Mouse (Mus musculus): ENCODE results near the gene Med13. TPM values are rescaled to one million over a fixed set of nuclear protein-coding genes. Genes with fewer than 3 reads are reported as not detected.
A peak's percentile ranks its signal among the peaks of the same experiment; 100 is the strongest.

Med13 gene
- polyA plus RNA-seq, 2 experiments: 3.7 to 5.0 TPM

DNA sequence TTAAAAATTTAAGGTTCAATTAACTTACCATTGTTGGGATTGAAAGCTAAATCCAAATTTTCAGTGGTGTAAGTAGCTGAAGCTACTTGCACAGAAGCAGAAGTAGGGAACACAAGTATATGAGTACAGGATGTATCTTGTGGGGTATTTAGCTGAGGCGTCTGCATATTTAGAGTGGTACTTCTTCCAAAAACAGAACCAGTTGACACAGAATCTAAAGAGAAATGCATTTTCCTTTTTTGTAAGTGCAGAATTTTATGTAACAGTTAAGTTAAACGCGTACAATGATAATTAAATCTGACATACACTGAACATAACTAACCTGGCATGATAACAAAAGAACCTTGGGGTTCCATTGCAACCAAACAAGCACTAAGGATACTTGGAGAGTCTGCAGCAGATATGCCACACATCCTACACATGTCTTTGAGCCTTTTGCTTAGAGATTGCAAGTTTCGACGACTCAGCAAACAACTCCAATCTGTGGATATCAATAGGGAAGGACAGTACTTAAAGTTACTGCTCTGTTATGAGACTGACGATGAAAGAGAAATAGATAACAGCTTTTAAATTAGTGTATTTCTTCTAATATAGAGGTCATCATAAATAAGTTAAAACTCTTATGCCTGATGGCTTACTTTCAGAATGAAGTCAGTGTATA, 78.8 kb downstream of the Med13 start:
- peaks cover 64% of the 10 kb centered on the region for H3K36me3 ChIP-seq (replicated peaks; ENCODE audit: control insufficient read depth, insufficient read depth, low read depth)
- no peak overlapping the region for H3K9ac ChIP-seq (replicated peaks)
- H3K4me1 ChIP-seq (replicated peaks; ENCODE audit: control insufficient read depth in 2 of 2, insufficient read depth in 2 of 2, low read length in 1 of 2): no peaks in the 10 kb centered on the region
- no peak for ATAC-seq (ENCODE audit: insufficient read depth)
- 86% methylated on average over 6 of the region's 6 CpGs for WGBS (ENCODE audit: insufficient replicate concordance)
- TF ChIP-seq CTCF (IDR thresholded peaks at IDR 0.05; ENCODE audit: low read depth) (no peak), EP300 (IDR thresholded peaks at IDR 0.05; ENCODE audit: low read depth) (no peak)
- DNase-seq (ENCODE audit: low read depth in 3 of 3, low spot score in 3 of 3): no peak
- H3K27me3 ChIP-seq (ENCODE audit: control insufficient read depth, insufficient read depth, low read length): no peaks in the 10 kb centered on the region
- no peak overlapping the region for H3K4me2 ChIP-seq (ENCODE audit: low read depth)
- no peak overlapping the region for H3K27ac ChIP-seq
- no peaks in the 10 kb centered on the region for H3K9me3 ChIP-seq (ENCODE audit: control insufficient read depth, low read length)
- no peak overlapping the region for H3K4me3 ChIP-seq (ENCODE audit: insufficient read depth in 1 of 2, low read depth in 2 of 2, low read length in 2 of 2)

DNA sequence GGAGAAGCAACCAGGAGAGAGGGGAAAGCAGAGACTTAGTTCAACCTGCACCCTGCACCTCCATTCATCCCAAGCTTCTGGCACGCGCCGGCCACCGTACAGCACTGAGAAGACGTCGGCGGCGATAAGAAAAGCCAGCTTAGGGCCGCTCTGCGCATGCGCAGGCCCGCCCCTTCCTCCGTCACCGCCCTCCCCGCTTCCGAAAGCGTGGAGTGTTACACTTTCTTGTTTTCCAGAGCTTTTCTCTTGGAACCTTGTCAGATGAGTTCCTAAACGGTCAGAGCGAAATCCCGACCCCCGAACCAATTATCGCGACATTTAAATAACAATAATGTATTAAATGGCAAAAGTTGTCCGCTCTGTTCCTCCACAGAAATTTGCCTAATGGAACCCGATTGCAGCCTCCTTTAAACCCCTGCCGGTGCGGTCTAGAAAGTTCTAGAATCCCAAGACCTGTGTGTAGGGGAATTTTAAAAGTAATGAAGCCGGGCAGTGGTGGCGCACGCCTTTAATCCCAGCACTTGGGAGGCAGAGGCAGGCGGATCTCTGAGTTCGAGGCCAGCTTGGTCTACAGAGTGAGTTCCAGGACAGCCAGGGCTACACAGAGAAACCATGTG, 99.8 kb downstream of the Med13 start, which contains the start of gene Ints2:
Gene Ints2 (minus strand): TSS at position 116 of the 617 bp plus-strand sequence.
- ATAC-seq (ENCODE audit: insufficient read depth): peak; percentile 92
- TF ChIP-seq EP300 (IDR thresholded peaks at IDR 0.05; ENCODE audit: low read depth): no peak
- no peak for TF ChIP-seq CTCF (IDR thresholded peaks at IDR 0.05; ENCODE audit: low read depth)
- Histone ChIP-seq H3K4me1 (replicated peaks; ENCODE audit: control insufficient read depth in 2 of 2, insufficient read depth in 2 of 2, low read length in 1 of 2) (peaks cover 0 to 3% of the 10 kb centered on the region in 2 experiments; a peak in 1 of 4 replicates), H3K27ac (peak within 1 kb of the TSS; percentile 58), H3K9ac (replicated peaks) (peak within 1 kb of the TSS; percentile 85), H3K27me3 (ENCODE audit: control insufficient read depth, insufficient read depth, low read length) (no peaks in the 10 kb centered on the region), H3K4me3 (ENCODE audit: insufficient read depth in 1 of 2, low read depth in 2 of 2, low read length in 2 of 2) (peak within 1 kb of the TSS; percentile 85 to 92), H3K9me3 (ENCODE audit: control insufficient read depth, low read length) (no peaks in the 10 kb centered on the region), H3K36me3 (replicated peaks; ENCODE audit: control insufficient read depth, insufficient read depth, low read depth) (no peaks in the 10 kb centered on the region), H3K4me2 (ENCODE audit: low read depth) (peak within 1 kb of the TSS; percentile 80)
- WGBS (ENCODE audit: insufficient replicate concordance): 5% methylated on average over 32 of the region's 32 CpGs
- peak; percentile 84 for DNase-seq (ENCODE audit: low read depth in 3 of 3, low spot score in 3 of 3)

DNA sequence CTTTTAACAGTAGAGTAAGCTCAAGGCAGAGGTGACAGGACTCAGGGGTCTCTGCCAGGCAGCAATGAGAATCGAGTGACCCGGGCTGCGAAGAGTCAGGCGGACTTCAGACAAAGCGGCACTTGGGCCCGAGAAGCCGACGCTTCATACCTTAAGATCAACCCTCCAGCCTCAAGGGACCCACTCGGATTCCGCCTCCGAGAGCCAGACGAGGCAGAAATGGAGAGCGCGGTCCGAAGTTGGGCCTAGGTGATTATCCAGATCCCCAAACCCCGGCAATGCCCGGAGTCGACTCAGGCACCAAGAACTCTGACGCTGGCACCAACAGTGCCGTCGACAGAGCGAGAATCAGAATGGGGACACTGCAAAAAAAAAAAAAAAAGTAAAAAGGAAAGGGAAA, 100.3 kb downstream of the Med13 start:
- Histone ChIP-seq H3K9ac (replicated peaks) (peak overlapping the region; percentile 85), H3K4me2 (ENCODE audit: low read depth) (peak overlapping the region; percentile 80), H3K9me3 (ENCODE audit: control insufficient read depth, low read length) (no peaks in the 10 kb centered on the region), H3K27ac (peak overlapping the region; percentile 58), H3K27me3 (ENCODE audit: control insufficient read depth, insufficient read depth, low read length) (no peaks in the 10 kb centered on the region), H3K36me3 (replicated peaks; ENCODE audit: control insufficient read depth, insufficient read depth, low read depth) (no peaks in the 10 kb centered on the region), H3K4me1 (replicated peaks; ENCODE audit: control insufficient read depth in 2 of 2, insufficient read depth in 2 of 2, low read length in 1 of 2) (peaks cover 0 to 3% of the 10 kb centered on the region in 2 experiments; a peak in 1 of 4 replicates), H3K4me3 (ENCODE audit: insufficient read depth in 1 of 2, low read depth in 2 of 2, low read length in 2 of 2) (peak overlapping the region; percentile 85 to 92)
- peak; percentile 67 for ATAC-seq (ENCODE audit: insufficient read depth)
- TF ChIP-seq EP300 (IDR thresholded peaks at IDR 0.05; ENCODE audit: low read depth): no peak
- no peak for TF ChIP-seq CTCF (IDR thresholded peaks at IDR 0.05; ENCODE audit: low read depth)
- under 1% methylated on average over 22 of the region's 22 CpGs for WGBS (ENCODE audit: insufficient replicate concordance)
- DNase-seq (ENCODE audit: low read depth in 3 of 3, low spot score in 3 of 3): peak in 1 of 3 experiments; percentile 4

DNA sequence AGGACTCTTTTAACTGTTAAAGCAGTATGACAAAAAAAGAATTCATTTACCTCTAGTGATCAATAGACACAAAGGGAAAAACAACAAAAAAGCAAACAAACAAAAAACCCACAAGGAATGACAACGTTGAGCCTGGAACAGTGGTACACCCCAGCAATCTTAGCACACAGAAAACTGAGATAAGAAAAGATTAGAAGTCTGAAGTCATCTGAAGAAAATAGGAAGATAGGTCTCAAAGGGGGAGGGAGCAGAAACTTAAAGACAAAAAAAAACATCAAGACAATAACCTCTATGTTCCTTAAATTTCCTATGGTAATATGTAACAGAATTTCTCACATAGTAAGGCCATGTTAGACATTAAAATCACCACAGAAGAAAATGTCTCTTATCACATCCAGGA, 104.1 kb downstream of the Med13 start:
- no peak overlapping the region for H3K4me2 ChIP-seq (ENCODE audit: low read depth)
- peaks cover 0 to 3% of the 10 kb centered on the region in 2 experiments; a peak in 1 of 4 replicates for H3K4me1 ChIP-seq (replicated peaks; ENCODE audit: control insufficient read depth in 2 of 2, insufficient read depth in 2 of 2, low read length in 1 of 2)
- H3K36me3 ChIP-seq (replicated peaks; ENCODE audit: control insufficient read depth, insufficient read depth, low read depth): peaks cover 3% of the 10 kb centered on the region; the same call in 1 of the 2 replicates
- WGBS (ENCODE audit: insufficient replicate concordance): 40% methylated on average over 1 of the region's 1 CpGs
- no peak overlapping the region for H3K4me3 ChIP-seq (ENCODE audit: insufficient read depth in 1 of 2, low read depth in 2 of 2, low read length in 2 of 2)
- TF ChIP-seq EP300 (IDR thresholded peaks at IDR 0.05; ENCODE audit: low read depth) (no peak), CTCF (IDR thresholded peaks at IDR 0.05; ENCODE audit: low read depth) (no peak)
- no peak overlapping the region for H3K27ac ChIP-seq
- ATAC-seq (ENCODE audit: insufficient read depth): no peak
- H3K27me3 ChIP-seq (ENCODE audit: control insufficient read depth, insufficient read depth, low read length): no peaks in the 10 kb centered on the region
- no peak for DNase-seq (ENCODE audit: low read depth in 3 of 3, low spot score in 3 of 3)
- H3K9ac ChIP-seq (replicated peaks): no peak overlapping the region
- no peaks in the 10 kb centered on the region for H3K9me3 ChIP-seq (ENCODE audit: control insufficient read depth, low read length)

DNA sequence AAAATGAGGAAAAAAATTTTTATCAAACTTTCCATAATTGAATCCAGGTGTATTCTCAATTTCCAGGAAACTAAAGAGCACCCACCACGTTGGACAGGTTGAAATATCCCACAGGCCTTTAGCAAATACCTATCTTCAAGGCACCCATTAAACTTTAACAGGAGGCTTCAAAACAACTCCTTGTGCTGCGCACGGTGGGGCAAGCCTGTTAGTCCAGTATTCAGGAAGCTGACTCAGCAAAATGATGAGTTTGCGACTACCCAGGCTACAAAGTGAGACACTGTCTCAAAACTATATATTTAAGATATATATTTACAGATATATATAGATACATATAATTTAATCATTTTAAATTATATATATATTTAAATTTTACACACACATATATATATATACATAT, 125.0 kb downstream of the Med13 start:
- Histone ChIP-seq H3K36me3 (replicated peaks; ENCODE audit: control insufficient read depth, insufficient read depth, low read depth) (peaks cover 18% of the 10 kb centered on the region), H3K9me3 (ENCODE audit: control insufficient read depth, low read length) (no peaks in the 10 kb centered on the region), H3K4me2 (ENCODE audit: low read depth) (no peak overlapping the region), H3K27ac (no peak overlapping the region), H3K27me3 (ENCODE audit: control insufficient read depth, insufficient read depth, low read length) (no peaks in the 10 kb centered on the region), H3K9ac (replicated peaks) (no peak overlapping the region), H3K4me1 (replicated peaks; ENCODE audit: control insufficient read depth in 2 of 2, insufficient read depth in 2 of 2, low read length in 1 of 2) (no peaks in the 10 kb centered on the region), H3K4me3 (ENCODE audit: insufficient read depth in 1 of 2, low read depth in 2 of 2, low read length in 2 of 2) (no peak overlapping the region)
- DNase-seq (ENCODE audit: low read depth in 3 of 3, low spot score in 3 of 3): no peak
- no peak for ATAC-seq (ENCODE audit: insufficient read depth)
- WGBS (ENCODE audit: insufficient replicate concordance): 62% methylated on average over 4 of the region's 4 CpGs
- TF ChIP-seq EP300 (IDR thresholded peaks at IDR 0.05; ENCODE audit: low read depth) (no peak), CTCF (IDR thresholded peaks at IDR 0.05; ENCODE audit: low read depth) (no peak)
